Mouse (Mus musculus): ENCODE results near the gene Six6. TPM values are rescaled to one million over a fixed set of nuclear protein-coding genes. Genes with fewer than 3 reads are reported as not detected.

Six6 gene
- not detected for polyA plus RNA-seq (2017; shearing (Covaris generic))

GRCm38 (mm10) chr12:72939616-72940015 is at the start of gene Six6:
Gene Six6, plus strand, starts transcription at chr12:72939892.

DNA sequence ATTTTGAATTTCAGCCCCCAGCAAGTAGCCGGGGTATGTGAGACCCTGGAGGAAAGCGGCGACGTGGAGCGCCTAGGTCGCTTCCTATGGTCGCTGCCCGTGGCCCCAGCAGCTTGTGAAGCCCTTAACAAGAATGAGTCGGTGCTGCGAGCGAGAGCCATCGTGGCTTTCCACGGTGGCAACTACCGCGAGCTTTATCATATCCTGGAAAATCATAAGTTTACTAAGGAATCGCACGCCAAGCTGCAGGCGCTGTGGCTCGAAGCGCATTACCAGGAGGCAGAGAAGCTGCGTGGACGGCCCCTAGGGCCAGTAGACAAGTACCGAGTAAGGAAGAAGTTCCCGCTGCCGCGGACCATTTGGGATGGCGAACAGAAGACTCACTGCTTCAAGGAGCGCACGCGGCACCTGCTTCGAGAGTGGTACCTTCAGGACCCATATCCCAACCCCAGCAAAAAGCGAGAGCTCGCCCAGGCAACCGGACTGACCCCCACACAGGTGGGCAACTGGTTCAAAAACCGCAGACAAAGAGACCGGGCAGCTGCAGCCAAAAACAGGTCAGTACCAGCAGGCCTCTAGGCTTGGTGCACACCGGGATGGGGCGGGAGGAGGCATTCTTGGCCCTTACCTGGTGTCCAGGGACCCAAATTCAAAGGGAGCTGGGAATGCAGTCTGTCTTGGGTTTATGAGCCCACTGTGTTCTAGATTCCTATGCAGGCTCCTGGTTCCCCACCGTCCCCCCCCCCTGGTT is 554 bp downstream of the Six6 start, which contains the start of gene 4930447C04Rik:
Gene 4930447C04Rik (minus strand): TSS at position 704 of the 751 bp plus-strand sequence.

Other genes starting within 250 kb of the Six6 start
- 80.7 TPM for gene Ppm1a, start 182.4 kb upstream of the Six6 start, polyA plus RNA-seq (2017; shearing (Covaris generic))
- not detected for gene 4930447C04Rik, start 882 bp downstream of the Six6 start, polyA plus RNA-seq (2017; shearing (Covaris generic))
- not detected for gene Six1, start 114.0 kb downstream of the Six6 start, polyA plus RNA-seq (2017; shearing (Covaris generic))
- 0.18 TPM for gene Six4, start 173.6 kb downstream of the Six6 start, polyA plus RNA-seq (2017; shearing (Covaris generic))
- 35.1 TPM for gene Mnat1, start 183.8 kb downstream of the Six6 start, polyA plus RNA-seq (2017; shearing (Covaris generic))

Measured in CD4-positive, CD25-positive, alpha-beta regulatory T cell (primary cell).